Mouse (Mus musculus): ENCODE results near the gene Asic2.

Asic2 gene

GRCm38 (mm10) chr11:81602971-81603370 lies 365.3 kb downstream of the Asic2 start:
- in situ Hi-C loops (cut with MboI): no loop called here

GRCm38 (mm10) chr11:81601736-81602135 lies 366.5 kb downstream of the Asic2 start:
- in situ Hi-C loops (cut with MboI): no loop called here

GRCm38 (mm10) chr11:81597601-81598000 lies 370.7 kb downstream of the Asic2 start:
- in situ Hi-C loops (cut with MboI): no loop called here

GRCm38 (mm10) chr11:81595235-81595634 lies 373.0 kb downstream of the Asic2 start:
- in situ Hi-C loops (cut with MboI): no loop called here

- in situ Hi-C loops (cut with MboI): no loop called here
These were observed 375.5 kb downstream of the Asic2 start for GRCm38 (mm10) chr11:81592776-81593175.

GRCm38 (mm10) chr11:81590911-81591310 lies 377.3 kb downstream of the Asic2 start:
- in situ Hi-C loops (cut with MboI): no loop called here

GRCm38 (mm10) chr11:81588630-81589029 lies 379.6 kb downstream of the Asic2 start:
- in situ Hi-C loops (cut with MboI): no loop called here

GRCm38 (mm10) chr11:81587942-81588341 lies 380.3 kb downstream of the Asic2 start:
- in situ Hi-C loops (cut with MboI): no loop called here

GRCm38 (mm10) chr11:81587114-81587513 lies 381.1 kb downstream of the Asic2 start:
- in situ Hi-C loops (cut with MboI): no loop called here

- in situ Hi-C loops (cut with MboI): no loop called here
These were observed 383.8 kb downstream of the Asic2 start for GRCm38 (mm10) chr11:81584506-81584905.

GRCm38 (mm10) chr11:81583195-81583594 lies 385.1 kb downstream of the Asic2 start:
- in situ Hi-C loops (cut with MboI): no loop called here

GRCm38 (mm10) chr11:81582161-81582560 lies 386.1 kb downstream of the Asic2 start:
- in situ Hi-C loops (cut with MboI): no loop called here

- in situ Hi-C loops (cut with MboI): no loop called here
These were observed 388.5 kb downstream of the Asic2 start for GRCm38 (mm10) chr11:81579753-81580152.

GRCm38 (mm10) chr11:81570406-81570805 lies 397.9 kb downstream of the Asic2 start:
- in situ Hi-C loops (cut with MboI): no loop called here

- in situ Hi-C loops (cut with MboI): no loop called here
These were observed 403.4 kb downstream of the Asic2 start for GRCm38 (mm10) chr11:81564857-81565256.

GRCm38 (mm10) chr11:81560374-81560773 lies 407.9 kb downstream of the Asic2 start:
- in situ Hi-C loops (cut with MboI): no loop called here

- in situ Hi-C loops (cut with MboI): no loop called here
These were observed 425.1 kb downstream of the Asic2 start for GRCm38 (mm10) chr11:81543189-81543588.

GRCm38 (mm10) chr11:81535121-81535717 lies 433.0 kb downstream of the Asic2 start:
- in situ Hi-C loops (cut with MboI): no loop called here

GRCm38 (mm10) chr11:81534686-81535085 lies 433.6 kb downstream of the Asic2 start:
- in situ Hi-C loops (cut with MboI): no loop called here

GRCm38 (mm10) chr11:81531906-81532305 lies 436.4 kb downstream of the Asic2 start:
- in situ Hi-C loops (cut with MboI): no loop called here

- in situ Hi-C loops (cut with MboI): no loop called here
These were observed 445.3 kb downstream of the Asic2 start for GRCm38 (mm10) chr11:81522927-81523326.

- in situ Hi-C loops (cut with MboI): no loop called here
These were observed 446.4 kb downstream of the Asic2 start for GRCm38 (mm10) chr11:81521881-81522280.

GRCm38 (mm10) chr11:81518001-81518955 lies 450.0 kb downstream of the Asic2 start:
- in situ Hi-C loops (cut with MboI): no loop called here

Data from mature B cell (primary cell).